Mouse (Mus musculus) hindbrain, embryonic 14.5 days (tissue): ENCODE data around the gene Cep112. TPM values are rescaled to one million over a fixed set of nuclear protein-coding genes. Genes with fewer than 3 reads are reported as not detected.

Experiments used
- ATAC-seq: fragments of 200-750 bp; cut with Nextera tagmentation; 2 replicates; pipeline ENCODE4 v1.8.0; 2017; ENCODE audit warnings: moderate number of reproducible peaks, mild to moderate bottlenecking, moderate TSS enrichment, moderate library complexity; ENCODE audit not compliant: low FRiP score
- DNase-seq: peaks from one replicate; pipeline ENCODE4 v3.0.0-alpha.2; 2015; ENCODE audit warnings: low spot score
- H3K27ac ChIP-seq: fragments of 300-500 bp; sonication (generic); 2 replicates; pipeline ENCODE4 v1.5.1; 2014; ENCODE audit warnings: mild to moderate bottlenecking, moderate library complexity
- H3K27me3 ChIP-seq: fragments of 300-500 bp; sonication (generic); 2 replicates; pipeline ENCODE4 v1.6.1; 2014; ENCODE audit warnings: mild to moderate bottlenecking, low read length, mixed read lengths; ENCODE audit not compliant: control insufficient read depth, insufficient read depth
- H3K36me3 ChIP-seq: fragments of 300-500 bp; sonication (generic); replicated peaks from 2 replicates; pipeline ENCODE4 v1.6.1; 2014; ENCODE audit not compliant: control insufficient read depth, insufficient read depth
- H3K4me1 ChIP-seq: fragments of 300-500 bp; sonication (generic); replicated peaks from 2 replicates; pipeline ENCODE4 v1.6.1; 2014; ENCODE audit warnings: antibody characterized with exemption, low read length, mixed read lengths; ENCODE audit not compliant: control insufficient read depth, insufficient read depth
- H3K4me2 ChIP-seq: fragments of 300-500 bp; sonication (generic); replicated peaks from 2 replicates; pipeline ENCODE4 v1.6.1; 2014; ENCODE audit warnings: mild to moderate bottlenecking, moderate library complexity
- H3K4me3 ChIP-seq: fragments of 300-500 bp; sonication (generic); replicated peaks from 2 replicates; pipeline ENCODE4 v1.5.1; 2014; ENCODE audit warnings: mild to moderate bottlenecking, low read length
- H3K9ac ChIP-seq: fragments of 300-500 bp; sonication (generic); 2 replicates; pipeline ENCODE4 v1.6.1; 2014
- H3K9me3 ChIP-seq: fragments of 300-500 bp; sonication (generic); 2 replicates; pipeline ENCODE4 v1.6.1; 2016; ENCODE audit warnings: low read length; ENCODE audit not compliant: control insufficient read depth
- WGBS: fragments of 180-500 bp; shearing (Covaris S2); extraction: QIAGEN DNeasy Blood & Tissue Kit; methylation state at CpG from one replicate; pipeline ENCODE4 v1.1.7; 2014; 5-methylcytosine and 5-hydroxymethylcytosine counted together
- polyA plus RNA-seq: library from polyadenylated mRNA; unstranded; fragments of >200 nt; fragmentation: Nextera tagmentation; extraction: Ambion mirVana; gene quantifications from 2 replicates; pipeline ENCODE4 v1.2.1, GENCODE M21; 2014

Gene Cep112
- polyA plus RNA-seq, 1 experiment from 2014 or later, result 9.6 TPM

DNA sequence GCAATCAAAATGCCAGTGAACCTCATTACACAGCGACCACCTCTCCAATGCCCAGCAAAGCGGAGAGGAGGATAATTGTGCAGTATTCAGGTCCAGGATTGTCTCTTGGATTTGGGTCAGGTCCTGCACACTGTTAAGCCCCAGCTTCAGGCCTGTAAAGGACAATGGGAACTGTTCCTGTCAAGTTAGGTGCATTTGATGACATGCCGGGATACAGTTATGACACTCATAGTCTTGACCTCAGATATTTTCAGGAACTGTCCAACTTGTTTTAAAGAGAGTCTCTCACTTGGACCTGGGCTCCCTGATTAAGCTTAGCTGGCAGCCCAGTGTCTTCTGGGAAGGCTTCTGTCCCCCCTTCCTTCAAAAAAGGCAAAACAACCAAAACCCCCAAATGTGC is 1.1 kb downstream of the Cep112 start:
- H3K9ac ChIP-seq, result no peak overlapping the region
- DNase-seq, result no peak
- peak overlapping the region; percentile 72; the same call in 1 of the 2 replicates for H3K4me3 ChIP-seq
- peak overlapping the region; percentile 73 for H3K4me2 ChIP-seq
- H3K36me3 ChIP-seq, result no peaks in the 10 kb centered on the region
- H3K27ac ChIP-seq, result no peak overlapping the region
- H3K9me3 ChIP-seq, result no peaks in the 10 kb centered on the region
- ATAC-seq, result no peak
- peaks cover 13% of the 10 kb centered on the region; the same call in 1 of the 2 replicates for H3K4me1 ChIP-seq
- no peaks in the 10 kb centered on the region for H3K27me3 ChIP-seq
- WGBS, result 94% methylated on average over 3 of the region's 3 CpGs

DNA sequence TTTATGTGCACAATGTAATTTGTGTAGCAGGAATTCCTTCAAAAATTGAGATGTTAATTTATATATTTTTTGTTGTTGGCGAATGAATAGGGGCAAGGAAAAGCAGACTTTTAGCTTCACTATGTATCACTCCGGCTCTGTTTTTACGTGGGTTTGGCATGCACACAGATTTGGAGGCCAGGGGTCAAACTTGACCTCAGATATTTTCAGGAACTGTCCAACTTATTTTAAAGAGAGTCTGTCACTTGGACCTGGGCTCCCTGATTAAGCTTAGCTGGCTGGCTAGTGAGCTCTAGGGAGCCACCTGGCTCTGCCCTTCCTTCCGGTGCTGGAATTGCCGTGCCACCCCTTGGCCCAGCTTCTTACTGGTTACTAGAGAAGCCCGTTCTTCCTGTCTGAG is 2.2 kb downstream of the Cep112 start:
- Histone ChIP-seq H3K4me3 (no peak overlapping the region), H3K4me1 (peaks cover 13% of the 10 kb centered on the region; the same call in 1 of the 2 replicates), H3K9ac (no peak overlapping the region), H3K27me3 (no peaks in the 10 kb centered on the region), H3K4me2 (no peak overlapping the region), H3K27ac (no peak overlapping the region), H3K9me3 (no peaks in the 10 kb centered on the region), H3K36me3 (no peaks in the 10 kb centered on the region)
- ATAC-seq, result no peak
- WGBS, result 53% methylated on average over 6 of the region's 6 CpGs
- DNase-seq, result no peak

DNA sequence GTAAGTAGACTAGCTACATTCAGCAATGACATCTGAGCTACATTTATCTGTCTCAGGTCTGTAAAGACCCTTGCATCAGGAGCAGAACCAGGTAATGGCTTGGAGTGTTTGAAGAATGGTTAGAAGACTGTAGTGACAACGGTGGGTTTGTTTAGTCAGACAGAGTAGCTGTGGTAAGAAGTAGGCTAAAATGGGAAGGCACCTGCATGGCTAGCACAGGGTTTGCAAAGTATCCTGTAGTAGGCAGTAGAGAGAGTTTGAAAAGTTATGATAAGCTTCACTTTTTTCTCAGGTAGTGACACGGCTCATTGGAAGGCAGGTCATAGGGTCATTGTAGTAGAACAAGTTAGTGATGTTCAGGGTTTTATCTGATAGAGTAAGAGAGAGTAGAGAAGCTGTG is 4.1 kb downstream of the Cep112 start:
- Histone ChIP-seq H3K27me3 (no peaks in the 10 kb centered on the region), H3K36me3 (no peaks in the 10 kb centered on the region), H3K9me3 (no peaks in the 10 kb centered on the region), H3K27ac (no peak overlapping the region), H3K4me1 (peaks cover 7% of the 10 kb centered on the region; the same call in 1 of the 2 replicates), H3K9ac (no peak overlapping the region), H3K4me3 (no peak overlapping the region), H3K4me2 (no peak overlapping the region)
- WGBS, result 94% methylated on average over 2 of the region's 2 CpGs
- ATAC-seq, result no peak
- no peak for DNase-seq

DNA sequence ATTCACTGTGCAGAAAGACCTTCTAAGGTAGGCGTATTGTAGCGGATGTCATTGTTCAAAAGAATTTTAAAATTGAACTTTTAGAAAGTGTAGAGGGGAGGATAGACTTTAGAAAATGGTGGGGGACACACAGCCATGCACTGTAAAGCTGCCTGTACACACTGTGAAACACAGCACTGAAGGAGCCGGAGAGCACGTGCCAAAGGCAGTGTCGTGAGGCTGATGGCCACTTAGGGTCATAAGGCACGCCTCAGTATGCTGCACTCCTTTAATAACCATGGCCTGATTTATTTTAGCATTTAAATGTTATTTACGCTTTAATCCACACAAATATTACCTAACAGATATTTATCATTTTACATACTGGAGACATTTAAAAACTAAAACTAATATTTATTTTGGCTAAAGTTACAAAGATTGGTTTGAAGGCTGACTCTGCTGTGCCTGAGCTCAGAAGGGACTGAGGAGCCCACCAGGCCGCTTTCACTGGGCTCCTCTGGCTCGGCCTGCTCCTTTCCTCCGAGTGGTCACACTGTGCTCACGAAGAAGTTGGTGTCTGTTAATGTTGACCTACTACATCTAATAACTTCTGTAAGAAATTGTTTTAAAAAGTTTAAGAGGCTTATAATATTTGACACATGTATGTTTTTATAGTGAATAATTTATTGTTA is 19.0 kb downstream of the Cep112 start:
- H3K36me3 ChIP-seq, result no peaks in the 10 kb centered on the region
- ATAC-seq, result no peak

DNA sequence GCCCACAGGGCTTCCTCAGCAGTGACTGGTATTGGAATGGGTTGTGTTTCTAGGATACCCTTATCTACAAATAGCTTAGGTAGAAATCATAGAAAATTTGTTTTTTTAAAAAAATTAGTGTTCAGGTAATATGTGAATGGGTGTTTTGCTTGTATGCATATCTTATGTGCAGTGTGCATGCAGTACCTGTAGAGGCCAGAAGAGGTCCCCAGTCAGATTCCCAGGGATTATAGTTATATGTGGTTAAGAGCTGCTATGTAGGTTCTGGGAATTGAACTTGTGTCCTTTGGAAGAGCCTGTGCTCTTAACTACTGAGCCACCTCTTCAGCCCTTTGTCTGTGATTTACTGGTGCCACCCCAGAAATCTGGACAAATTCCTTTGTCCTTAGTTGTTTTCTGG is 22.2 kb downstream of the Cep112 start:
- Histone ChIP-seq H3K4me3 (no peak overlapping the region), H3K4me1 (no peaks in the 10 kb centered on the region), H3K27ac (no peak overlapping the region), H3K27me3 (no peaks in the 10 kb centered on the region), H3K9ac (no peak overlapping the region), H3K36me3 (no peaks in the 10 kb centered on the region), H3K9me3 (peaks cover 7% of the 10 kb centered on the region; the same call in 1 of the 2 replicates), H3K4me2 (no peak overlapping the region)
- ATAC-seq, result no peak
- no peak for DNase-seq

More for the DNA sequence above, 19.0 kb downstream of the Cep112 start:
- no peaks in the 10 kb centered on the region for H3K27me3 ChIP-seq
- no peak overlapping the region for H3K4me3 ChIP-seq
- no peaks in the 10 kb centered on the region for H3K4me1 ChIP-seq
- H3K9me3 ChIP-seq, result no peaks in the 10 kb centered on the region
- no peak overlapping the region for H3K4me2 ChIP-seq
- H3K9ac ChIP-seq, result no peak overlapping the region
- 81% methylated on average over 11 of the region's 11 CpGs for WGBS
- DNase-seq, result no peak
- no peak overlapping the region for H3K27ac ChIP-seq

DNA sequence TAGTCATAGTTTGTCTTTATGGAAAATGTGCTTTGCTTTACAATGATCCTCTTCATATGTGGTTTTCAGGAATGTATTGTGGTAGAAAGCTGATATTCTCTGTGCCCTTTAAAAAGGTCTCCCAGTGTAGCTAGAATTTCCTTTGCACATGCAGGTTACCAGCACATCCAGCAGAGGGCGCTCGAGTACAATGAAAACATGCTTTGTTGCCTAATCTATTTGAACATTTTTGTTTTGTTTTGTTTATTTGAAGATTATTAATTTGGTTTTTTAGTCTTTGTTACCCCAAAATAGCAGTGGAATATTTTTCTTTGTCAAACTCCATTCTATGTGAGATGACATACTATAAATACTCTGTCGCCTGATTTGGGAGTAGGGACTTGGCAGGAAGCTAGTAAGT is 24.8 kb downstream of the Cep112 start:
- Histone ChIP-seq H3K4me3 (no peak overlapping the region), H3K9ac (no peak overlapping the region), H3K36me3 (no peaks in the 10 kb centered on the region), H3K9me3 (peaks cover 8% of the 10 kb centered on the region; the same call in 1 of the 2 replicates), H3K27ac (no peak overlapping the region), H3K4me2 (no peak overlapping the region), H3K4me1 (no peaks in the 10 kb centered on the region), H3K27me3 (no peaks in the 10 kb centered on the region)
- DNase-seq (peak; percentile 92), ATAC-seq (no peak)
- WGBS, result 31% methylated on average over 3 of the region's 3 CpGs

DNA sequence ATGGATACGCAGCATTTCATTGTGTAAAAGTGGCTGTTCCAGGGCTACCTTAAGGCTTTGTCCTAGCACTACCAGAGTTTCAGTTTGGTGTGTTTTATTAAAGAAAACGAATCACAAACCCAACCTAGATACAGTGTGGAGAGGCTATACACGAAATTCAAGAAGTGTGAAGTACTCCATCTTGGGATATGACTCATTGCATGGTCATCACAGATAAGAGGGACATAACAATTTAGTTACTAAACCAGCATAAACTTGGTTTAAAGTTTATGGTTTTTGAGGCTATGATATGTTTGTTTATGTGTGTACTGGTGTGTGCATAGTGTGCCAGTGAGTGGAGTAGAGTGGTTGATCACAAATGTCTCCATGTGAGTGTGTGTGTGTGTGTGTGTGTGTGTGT is 34.6 kb downstream of the Cep112 start:
- Histone ChIP-seq H3K27ac (no peak overlapping the region), H3K4me2 (no peak overlapping the region), H3K9ac (no peak overlapping the region), H3K4me1 (no peaks in the 10 kb centered on the region), H3K9me3 (0 out of 2 replicates have a peak, but pooled peaks cover 4% of the 10 kb centered on the region), H3K36me3 (no peaks in the 10 kb centered on the region), H3K27me3 (no peaks in the 10 kb centered on the region), H3K4me3 (no peak overlapping the region)
- no peak for ATAC-seq
- no peak for DNase-seq
- WGBS, result 90% methylated on average over 3 of the region's 3 CpGs

DNA sequence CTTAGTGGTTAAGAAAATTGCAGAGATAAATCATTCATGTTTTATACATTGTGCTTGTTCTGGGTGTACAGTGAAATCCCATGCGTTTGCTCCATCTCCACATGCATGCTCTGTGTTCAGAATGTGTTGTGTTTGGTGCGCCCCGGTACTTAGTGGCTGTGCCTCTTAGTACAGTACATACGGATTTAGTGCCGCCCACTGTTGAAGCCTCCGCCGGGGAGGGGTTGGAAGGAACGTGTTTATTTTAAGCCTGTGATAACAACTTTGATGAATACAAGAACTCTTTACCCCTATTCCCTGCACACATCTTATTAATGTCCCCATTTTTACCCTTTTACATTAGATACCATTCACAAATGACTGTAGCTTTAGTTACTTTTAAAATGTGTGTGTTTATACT is 39.1 kb downstream of the Cep112 start:
- WGBS, result 84% methylated on average over 8 of the region's 8 CpGs
- ATAC-seq (no peak), DNase-seq (no peak)
- H3K4me1 ChIP-seq, result no peaks in the 10 kb centered on the region
- H3K4me3 ChIP-seq, result no peak overlapping the region
- H3K36me3 ChIP-seq, result no peaks in the 10 kb centered on the region
- H3K27me3 ChIP-seq, result no peaks in the 10 kb centered on the region
- no peaks in the 10 kb centered on the region for H3K9me3 ChIP-seq
- H3K27ac ChIP-seq, result no peak overlapping the region
- H3K4me2 ChIP-seq, result no peak overlapping the region
- H3K9ac ChIP-seq, result no peak overlapping the region

DNA sequence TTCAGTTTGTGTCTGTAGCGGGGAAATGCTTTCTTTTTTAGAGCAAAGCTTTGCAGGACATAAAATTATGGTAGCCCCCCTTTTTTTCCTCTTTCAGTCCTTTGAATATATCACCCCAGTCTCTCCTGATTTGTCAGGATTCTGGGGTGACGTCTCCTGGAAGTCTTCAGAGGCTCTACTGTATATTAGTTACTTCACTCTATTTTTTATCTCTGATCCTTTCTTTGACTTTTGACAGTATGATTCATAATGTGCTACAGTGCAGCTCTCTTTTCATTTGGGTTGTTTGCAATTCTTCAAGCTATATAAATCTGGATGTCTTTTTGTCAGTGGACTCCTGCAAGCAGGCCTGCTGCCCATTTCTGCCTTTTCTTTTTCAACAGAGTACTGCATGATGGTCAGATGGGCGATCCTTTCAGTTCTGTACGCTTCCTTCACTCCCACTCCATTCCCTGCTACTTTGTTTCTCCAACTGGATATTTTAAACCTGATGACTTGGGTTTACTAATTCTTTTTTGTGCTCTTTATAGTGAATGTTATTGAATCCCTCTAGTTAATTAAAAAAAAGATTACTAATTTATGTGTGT is 39.8 kb downstream of the Cep112 start:
- 75% methylated on average over 4 of the region's 4 CpGs for WGBS
- ATAC-seq (no peak), DNase-seq (no peak)
- no peaks in the 10 kb centered on the region for H3K36me3 ChIP-seq
- H3K4me3 ChIP-seq, result no peak overlapping the region
- H3K9ac ChIP-seq, result no peak overlapping the region
- H3K4me2 ChIP-seq, result no peak overlapping the region
- H3K9me3 ChIP-seq, result no peaks in the 10 kb centered on the region
- H3K4me1 ChIP-seq, result no peaks in the 10 kb centered on the region
- no peaks in the 10 kb centered on the region for H3K27me3 ChIP-seq
- no peak overlapping the region for H3K27ac ChIP-seq
